16 mouse cellular contexts compared by ENCODE assay signal in genomic region chr1:135636111-135636511, GRCm38 (mm10). TPM values are rescaled to one million over a fixed set of nuclear protein-coding genes. Genes with fewer than 3 reads are reported as not detected.
DNase-seq lines count a peak whose midpoint lies in the region.
"Had no signal": no experiment of that assay in that cellular context is flagged by ENCODE, and none has a peak within 500 bp of the region (broad histone marks: within the 10 kb centered on the region; RNA-seq: fewer than 3 reads in every experiment).

No protein-coding gene starts in this region.

- no peak overlapping the region for H3K4me3 ChIP-seq in macrophage (ENCODE audit: inconsistent target)
- H3K4me3 ChIP-seq: embryonic facial prominence, embryonic 15.5 days; heart, adult 2 months; limb, embryonic 12.5 days had no signal

- 96% methylated on average over 6 of the region's 6 CpGs for WGBS in macrophage (ENCODE audit: missing documents)

- intact Hi-C loops in heart, postnatal 10 days (cut with DNase I) = no loop called here
- intact Hi-C loops in left cerebral cortex, postnatal 4 days (cut with DNase I) = no loop called here

- DNase-seq in heart, adult 9 months (ENCODE audit: low spot score in 2 of 2) = peak; percentile 57 to 72
- DNase-seq in heart, postnatal 10 days = no peak
- DNase-seq in 3T3-L1 (ENCODE audit: low read depth, low spot score) = peak; percentile 95
- DNase-seq in adipocyte (ENCODE audit: low spot score) = peak; percentile 60
- DNase-seq in left cerebral cortex, postnatal 4 days = no peak
- no peak for DNase-seq in kidney, adult 11 months
- DNase-seq: adrenal gland, postnatal 14 days; cerebellum, postnatal 36 days; kidney, postnatal 14 days; layer of hippocampus, postnatal 36 days; right cerebral cortex, postnatal 4 days; thymus, postnatal 25 days had no signal

- no peaks in the 10 kb centered on the region for H3K36me3 ChIP-seq in macrophage (ENCODE audit: inconsistent target)
- H3K36me3 ChIP-seq: embryonic facial prominence, embryonic 15.5 days; limb, embryonic 12.5 days had no signal

- peaks cover 73% of the 10 kb centered on the region for H3K79me2 ChIP-seq in macrophage (ENCODE audit: inconsistent target)

- 0 out of 2 replicates have a peak overlapping the region, but pooled peaks have one; percentile 94 for H3K27ac ChIP-seq in macrophage
- H3K27ac ChIP-seq: embryonic facial prominence, embryonic 15.5 days; heart, adult 2 months; limb, embryonic 12.5 days had no signal

RNA-seq across cellular contexts. Expression of gene Nav1, which starts 29.0 kb away (rescaled TPM):
- 10 to 100 TPM; 34.3 to 42.8 TPM for total RNA-seq in heart, postnatal 10 days (2021)
- total RNA-seq in macrophage (2018; cell fraction: chromatin; rRNA removed) = 100 to 1,000 TPM in 23 of 26 experiments, 10 to 100 TPM in 3; 59.0 to 292 (median 135) TPM
- total RNA-seq in macrophage (2018; cell fraction: cytosol; rRNA removed) = 10 to 100 TPM; 16.1 to 57.6 (median 32.9) TPM
- 100 to 1,000 TPM in 6 of 26 experiments, 10 to 100 TPM in 20; 40.7 to 174 (median 60.5) TPM for total RNA-seq in macrophage (2018; cell fraction: nucleus; rRNA removed)
- polyA plus RNA-seq in macrophage (2018) = 23.0 to 33.0 TPM (median 24.1 TPM) in 3 replicates
- 100 to 1,000 TPM; 232 to 237 TPM for total RNA-seq in left cerebral cortex, postnatal 4 days (2021)

Comparison
In these comparisons a context has a peak if more than half of its experiments do, and no peak if none do; other contexts are left out.
1. DNase-seq: peak in heart, adult 9 months (2 of 2), 3T3-L1 (single experiment) and adipocyte (single experiment); none in heart, postnatal 10 days (0 of 2), left cerebral cortex, postnatal 4 days (single experiment) and kidney, adult 11 months (single experiment).
2. RNA of gene Nav1, which starts 29.0 kb away (total RNA-seq): 232 to 237 TPM in left cerebral cortex, postnatal 4 days; 34.3 to 42.8 TPM in heart, postnatal 10 days; every median in the first group is over 4 times any median in the second.